Mouse (Mus musculus): ENCODE data around the gene Rell1. TPM values are rescaled to one million over a fixed set of nuclear protein-coding genes. Genes with fewer than 3 reads are reported as not detected.

Rell1 gene
- polyA plus RNA-seq (2015; fragmentation: Nextera tagmentation; extraction: Ambion mirVana): 27.2 and 28.1 TPM in 2 replicates

GRCm38 (mm10) chr5:63968443-63969415 is at the start of gene Rell1:
TSS of gene Rell1 (minus strand) at chr5:63968897.
- peak within 1 kb of the TSS; percentile 82 for H3K9ac ChIP-seq (replicated peaks; ENCODE audit: low read length)
- H3K4me3 ChIP-seq (ENCODE audit: low read length): peak within 1 kb of the TSS; percentile 77
- no peaks in the 10 kb centered on the region for H3K27me3 ChIP-seq (ENCODE audit: insufficient read depth, low read length)
- ATAC-seq (ENCODE audit: low FRiP score, low TSS enrichment): peak; percentile 98
- H3K9me3 ChIP-seq (ENCODE audit: low read length): no peaks in the 10 kb centered on the region
- WGBS: under 1% methylated on average over 78 of the region's 85 CpGs
- H3K27ac ChIP-seq (ENCODE audit: low read length): peak within 1 kb of the TSS; percentile 83
- H3K4me1 ChIP-seq (ENCODE audit: insufficient read depth, low read length): peaks cover 49% of the 10 kb centered on the region
- H3K36me3 ChIP-seq (ENCODE audit: insufficient read depth, low read length): no peaks in the 10 kb centered on the region
- H3K4me2 ChIP-seq (replicated peaks; ENCODE audit: low read depth, low read length): peak within 1 kb of the TSS; percentile 74

GRCm38 (mm10) chr5:64012596-64013366 is 44.1 kb upstream of the Rell1 start:
- H3K36me3 ChIP-seq (ENCODE audit: insufficient read depth, low read length): no peaks in the 10 kb centered on the region
- H3K27ac ChIP-seq (ENCODE audit: low read length): no peak overlapping the region
- H3K9ac ChIP-seq (replicated peaks; ENCODE audit: low read length): no peak overlapping the region
- no peak for ATAC-seq (ENCODE audit: low FRiP score, low TSS enrichment)
- H3K27me3 ChIP-seq (ENCODE audit: insufficient read depth, low read length): no peaks in the 10 kb centered on the region
- H3K4me2 ChIP-seq (replicated peaks; ENCODE audit: low read depth, low read length): no peak overlapping the region
- H3K9me3 ChIP-seq (ENCODE audit: low read length): peaks cover 4% of the 10 kb centered on the region; the same call in 1 of the 2 replicates
- no peak overlapping the region for H3K4me3 ChIP-seq (ENCODE audit: low read length)
- 82% methylated on average over 12 of the region's 13 CpGs for WGBS
- no peaks in the 10 kb centered on the region for H3K4me1 ChIP-seq (ENCODE audit: insufficient read depth, low read length)

GRCm38 (mm10) chr5:64006548-64006947 is 37.9 kb upstream of the Rell1 start:
- Histone ChIP-seq H3K27ac (ENCODE audit: low read length) (no peak overlapping the region), H3K9me3 (ENCODE audit: low read length) (no peaks in the 10 kb centered on the region), H3K27me3 (ENCODE audit: insufficient read depth, low read length) (no peaks in the 10 kb centered on the region), H3K4me2 (replicated peaks; ENCODE audit: low read depth, low read length) (no peak overlapping the region), H3K36me3 (ENCODE audit: insufficient read depth, low read length) (no peaks in the 10 kb centered on the region), H3K4me3 (ENCODE audit: low read length) (no peak overlapping the region), H3K4me1 (ENCODE audit: insufficient read depth, low read length) (no peaks in the 10 kb centered on the region), H3K9ac (replicated peaks; ENCODE audit: low read length) (no peak overlapping the region)
- ATAC-seq (ENCODE audit: low FRiP score, low TSS enrichment): no peak
- 82% methylated on average over 4 of the region's 4 CpGs for WGBS

- no peak overlapping the region for H3K27ac ChIP-seq (ENCODE audit: low read length)
- no peak overlapping the region for H3K4me2 ChIP-seq (replicated peaks; ENCODE audit: low read depth, low read length)
- no peaks in the 10 kb centered on the region for H3K4me1 ChIP-seq (ENCODE audit: insufficient read depth, low read length)
- H3K9me3 ChIP-seq (ENCODE audit: low read length): no peaks in the 10 kb centered on the region
- no peaks in the 10 kb centered on the region for H3K36me3 ChIP-seq (ENCODE audit: insufficient read depth, low read length)
- ATAC-seq (ENCODE audit: low FRiP score, low TSS enrichment): no peak
- H3K27me3 ChIP-seq (ENCODE audit: insufficient read depth, low read length): no peaks in the 10 kb centered on the region
- no peak overlapping the region for H3K9ac ChIP-seq (replicated peaks; ENCODE audit: low read length)
- WGBS: 87% methylated on average over 8 of the region's 8 CpGs
- no peak overlapping the region for H3K4me3 ChIP-seq (ENCODE audit: low read length)
Observed at GRCm38 (mm10) chr5:64003302-64003701, 34.6 kb upstream of the Rell1 start.

GRCm38 (mm10) chr5:63993865-63994264 is 25.2 kb upstream of the Rell1 start:
- Histone ChIP-seq H3K4me1 (ENCODE audit: insufficient read depth, low read length) (no peaks in the 10 kb centered on the region), H3K4me3 (ENCODE audit: low read length) (no peak overlapping the region), H3K9ac (replicated peaks; ENCODE audit: low read length) (no peak overlapping the region), H3K36me3 (ENCODE audit: insufficient read depth, low read length) (no peaks in the 10 kb centered on the region), H3K9me3 (ENCODE audit: low read length) (no peaks in the 10 kb centered on the region), H3K4me2 (replicated peaks; ENCODE audit: low read depth, low read length) (no peak overlapping the region), H3K27me3 (ENCODE audit: insufficient read depth, low read length) (no peaks in the 10 kb centered on the region), H3K27ac (ENCODE audit: low read length) (no peak overlapping the region)
- ATAC-seq (ENCODE audit: low FRiP score, low TSS enrichment): no peak
- WGBS: 69% methylated on average over 3 of the region's 3 CpGs

- no peak for ATAC-seq (ENCODE audit: low FRiP score, low TSS enrichment)
- no peaks in the 10 kb centered on the region for H3K36me3 ChIP-seq (ENCODE audit: insufficient read depth, low read length)
- no peak overlapping the region for H3K4me2 ChIP-seq (replicated peaks; ENCODE audit: low read depth, low read length)
- no peaks in the 10 kb centered on the region for H3K4me1 ChIP-seq (ENCODE audit: insufficient read depth, low read length)
- no peak overlapping the region for H3K27ac ChIP-seq (ENCODE audit: low read length)
- no peaks in the 10 kb centered on the region for H3K9me3 ChIP-seq (ENCODE audit: low read length)
- no peak overlapping the region for H3K9ac ChIP-seq (replicated peaks; ENCODE audit: low read length)
- WGBS: 98% methylated on average over 3 of the region's 3 CpGs
- H3K4me3 ChIP-seq (ENCODE audit: low read length): no peak overlapping the region
- H3K27me3 ChIP-seq (ENCODE audit: insufficient read depth, low read length): no peaks in the 10 kb centered on the region
Observed at GRCm38 (mm10) chr5:63990675-63991074, 22.0 kb upstream of the Rell1 start.

GRCm38 (mm10) chr5:63986337-63986736 is 17.6 kb upstream of the Rell1 start:
- WGBS: 83% methylated on average over 6 of the region's 6 CpGs
- Histone ChIP-seq H3K27ac (ENCODE audit: low read length) (no peak overlapping the region), H3K9me3 (ENCODE audit: low read length) (no peaks in the 10 kb centered on the region), H3K27me3 (ENCODE audit: insufficient read depth, low read length) (no peaks in the 10 kb centered on the region), H3K4me3 (ENCODE audit: low read length) (no peak overlapping the region), H3K4me1 (ENCODE audit: insufficient read depth, low read length) (no peaks in the 10 kb centered on the region), H3K36me3 (ENCODE audit: insufficient read depth, low read length) (no peaks in the 10 kb centered on the region), H3K9ac (replicated peaks; ENCODE audit: low read length) (no peak overlapping the region), H3K4me2 (replicated peaks; ENCODE audit: low read depth, low read length) (no peak overlapping the region)
- no peak for ATAC-seq (ENCODE audit: low FRiP score, low TSS enrichment)

- WGBS: 76% methylated on average over 11 of the region's 11 CpGs
- no peaks in the 10 kb centered on the region for H3K27me3 ChIP-seq (ENCODE audit: insufficient read depth, low read length)
- H3K4me1 ChIP-seq (ENCODE audit: insufficient read depth, low read length): no peaks in the 10 kb centered on the region
- no peak for ATAC-seq (ENCODE audit: low FRiP score, low TSS enrichment)
- H3K27ac ChIP-seq (ENCODE audit: low read length): no peak overlapping the region
- no peak overlapping the region for H3K4me3 ChIP-seq (ENCODE audit: low read length)
- no peak overlapping the region for H3K9ac ChIP-seq (replicated peaks; ENCODE audit: low read length)
- H3K36me3 ChIP-seq (ENCODE audit: insufficient read depth, low read length): no peaks in the 10 kb centered on the region
- no peak overlapping the region for H3K4me2 ChIP-seq (replicated peaks; ENCODE audit: low read depth, low read length)
- H3K9me3 ChIP-seq (ENCODE audit: low read length): no peaks in the 10 kb centered on the region
Observed at GRCm38 (mm10) chr5:63982296-63982695, 13.6 kb upstream of the Rell1 start.

- Histone ChIP-seq H3K9me3 (ENCODE audit: low read length) (no peaks in the 10 kb centered on the region), H3K4me2 (replicated peaks; ENCODE audit: low read depth, low read length) (no peak overlapping the region), H3K36me3 (ENCODE audit: insufficient read depth, low read length) (no peaks in the 10 kb centered on the region), H3K4me1 (ENCODE audit: insufficient read depth, low read length) (peaks cover 50% of the 10 kb centered on the region), H3K27me3 (ENCODE audit: insufficient read depth, low read length) (no peaks in the 10 kb centered on the region), H3K9ac (replicated peaks; ENCODE audit: low read length) (no peak overlapping the region), H3K27ac (ENCODE audit: low read length) (peak overlapping the region; percentile 83; the same call in 1 of the 2 replicates), H3K4me3 (ENCODE audit: low read length) (no peak overlapping the region)
- 67% methylated on average over 2 of the region's 2 CpGs for WGBS
- ATAC-seq (ENCODE audit: low FRiP score, low TSS enrichment): no peak
Observed at GRCm38 (mm10) chr5:63970991-63971390, 2.3 kb upstream of the Rell1 start.
